Mouse (Mus musculus): ENCODE data around the gene Cops8. TPM values are rescaled to one million over a fixed set of nuclear protein-coding genes. Genes with fewer than 3 reads are reported as not detected.

The Cops8 gene
- total RNA-seq (2014; rRNA removed; ENCODE audit: low replicate concordance) (63.7 and 140 TPM in 2 replicates), polyA plus RNA-seq (2015; fragmentation: Nextera tagmentation; extraction: Ambion mirVana) (91.4 and 99.8 TPM in 2 replicates)

DNA sequence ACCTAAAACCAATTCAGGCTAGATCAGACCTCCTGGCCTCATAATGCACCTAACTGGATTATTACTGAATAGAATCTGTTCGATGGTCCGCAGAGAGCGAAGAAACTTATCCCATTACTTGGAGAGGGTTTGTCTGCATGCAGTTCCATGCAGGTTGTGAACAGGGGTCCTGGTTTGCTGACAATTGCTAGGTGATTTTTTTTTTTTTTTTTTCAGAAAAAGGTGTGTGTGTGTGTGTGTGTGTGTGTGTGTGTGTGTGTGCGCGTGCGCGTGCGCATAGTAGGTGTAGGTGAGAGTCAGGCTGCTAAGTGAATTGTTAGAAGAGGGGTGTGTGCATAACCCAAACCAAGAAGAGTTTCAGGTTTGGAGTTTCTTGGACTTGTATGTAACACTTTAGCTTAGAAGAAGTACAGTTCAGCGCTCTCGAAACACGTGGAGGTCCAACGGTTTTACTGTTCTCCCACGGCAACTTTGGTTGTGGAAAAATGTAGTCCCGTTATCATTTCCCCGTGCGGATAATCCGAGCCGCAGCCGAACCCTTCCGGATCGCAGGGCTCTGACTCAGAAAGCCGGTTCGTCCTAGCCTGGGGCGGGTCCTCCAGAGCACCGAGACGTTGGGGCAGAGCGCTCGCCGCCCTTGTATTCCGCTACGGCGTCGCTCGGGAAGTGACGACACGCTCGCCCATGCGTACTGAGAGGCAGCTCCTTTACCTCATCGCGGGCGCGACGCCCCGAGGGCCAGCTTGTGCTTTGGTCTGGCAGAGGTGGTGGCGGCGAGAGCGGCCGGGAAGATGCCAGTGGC lies at the start of gene Cops8:
Cops8 (plus strand) TSS at position 223 of the 802 bp plus-strand sequence.
- Histone ChIP-seq H3K27ac (ENCODE audit: low read depth) (peak within 1 kb of the TSS; percentile 83), H3K9me3 (replicated peaks; ENCODE audit: control insufficient read depth, low read length) (no peaks in the 10 kb centered on the region), H3K27me3 (ENCODE audit: control insufficient read depth, insufficient read depth, low read length) (no peaks in the 10 kb centered on the region), H3K4me2 (ENCODE audit: low read depth, low read length) (peak within 1 kb of the TSS; percentile 82), H3K36me3 (replicated peaks; ENCODE audit: control insufficient read depth, insufficient read depth, low read length) (peaks cover 26% of the 10 kb centered on the region), H3K4me3 (ENCODE audit: low read depth, low read length) (peak within 1 kb of the TSS; percentile 97), H3K9ac (replicated peaks; ENCODE audit: low read depth, low read length) (peak within 1 kb of the TSS; percentile 95), H3K4me1 (ENCODE audit: control insufficient read depth, insufficient read depth) (no peaks in the 10 kb centered on the region)
- peak; percentile 100 for ATAC-seq (ENCODE audit: insufficient read depth, low read depth)
- 5% methylated on average over 48 of the region's 48 CpGs for WGBS
- DNase-seq (ENCODE audit: low spot score) = peak; percentile 94
- TF ChIP-seq CTCF (IDR thresholded peaks at IDR 0.05; ENCODE audit: low read depth) (no peak), EP300 (IDR thresholded peaks at IDR 0.05; ENCODE audit: low read depth) (no peak)

DNA sequence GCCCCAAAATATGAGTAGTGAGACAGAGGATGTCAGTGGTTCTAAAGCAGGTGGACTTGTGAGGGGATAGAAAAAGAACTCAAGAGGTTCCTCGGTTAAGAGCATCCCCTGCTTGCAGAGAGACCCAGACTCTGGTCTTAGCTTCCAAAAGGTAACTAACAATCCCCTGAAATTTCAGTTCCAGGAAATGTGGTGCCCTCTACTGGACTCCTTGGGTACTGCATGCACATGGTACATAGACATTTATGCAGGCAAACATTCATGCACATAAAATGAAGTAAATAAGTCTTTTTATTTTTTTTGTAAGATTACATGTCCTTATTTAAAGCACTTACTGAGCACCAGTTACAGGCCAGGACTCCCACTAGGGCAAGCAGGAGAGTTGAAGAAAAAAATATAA lies 45.6 kb upstream of the Cops8 start:
- ATAC-seq (ENCODE audit: insufficient read depth, low read depth) (no peak), DNase-seq (ENCODE audit: low spot score) (no peak)
- H3K27ac ChIP-seq (ENCODE audit: low read depth) = no peak overlapping the region
- H3K4me1 ChIP-seq (ENCODE audit: control insufficient read depth, insufficient read depth) = no peaks in the 10 kb centered on the region
- 89% methylated on average over 1 of the region's 1 CpGs for WGBS
- H3K4me3 ChIP-seq (ENCODE audit: low read depth, low read length) = no peak overlapping the region
- peak; percentile 39 for TF ChIP-seq CTCF (IDR thresholded peaks at IDR 0.05; ENCODE audit: low read depth)
- TF ChIP-seq EP300 (IDR thresholded peaks at IDR 0.05; ENCODE audit: low read depth) = no peak
- peaks cover 4% of the 10 kb centered on the region for H3K9me3 ChIP-seq (replicated peaks; ENCODE audit: control insufficient read depth, low read length)
- H3K4me2 ChIP-seq (ENCODE audit: low read depth, low read length) = no peak overlapping the region
- H3K9ac ChIP-seq (replicated peaks; ENCODE audit: low read depth, low read length) = no peak overlapping the region
- H3K36me3 ChIP-seq (replicated peaks; ENCODE audit: control insufficient read depth, insufficient read depth, low read length) = no peaks in the 10 kb centered on the region
- no peaks in the 10 kb centered on the region for H3K27me3 ChIP-seq (ENCODE audit: control insufficient read depth, insufficient read depth, low read length)

DNA sequence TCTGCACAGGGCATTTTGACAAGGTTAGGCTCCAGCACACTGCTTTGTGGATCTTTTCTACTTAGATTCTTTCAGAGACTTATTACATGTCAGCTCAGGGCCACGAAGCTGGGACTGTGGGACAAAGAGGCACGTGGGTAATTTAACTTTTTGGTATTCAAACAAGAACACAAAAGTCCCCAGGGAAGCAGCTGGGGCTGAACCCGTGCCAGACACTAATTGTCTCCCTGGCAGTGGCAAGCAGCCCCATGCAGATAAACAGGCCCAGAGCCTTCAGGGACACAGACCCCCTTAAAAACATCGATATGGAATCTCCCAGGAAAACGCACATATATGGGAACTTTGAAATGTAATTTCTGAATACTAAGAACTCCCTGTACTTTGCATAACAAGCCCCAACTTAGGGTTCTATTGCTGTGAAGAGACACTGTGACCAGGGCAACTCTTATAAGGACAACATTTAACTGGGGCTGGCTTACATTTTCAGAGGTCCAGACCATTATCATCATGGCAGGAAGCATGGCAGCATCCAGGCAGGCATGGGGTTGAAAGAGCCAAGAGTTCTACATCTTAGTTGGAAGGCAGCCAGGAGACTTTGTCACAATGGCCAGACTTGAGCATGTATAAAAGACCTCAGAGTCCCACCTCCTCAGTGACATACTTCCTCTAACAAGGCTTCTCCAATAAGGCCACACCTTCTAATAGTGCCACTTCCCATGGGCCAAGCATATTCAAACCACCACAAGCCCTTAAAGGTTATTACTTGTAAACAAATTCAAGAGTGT lies 41.6 kb upstream of the Cops8 start:
- no peak overlapping the region for H3K9ac ChIP-seq (replicated peaks; ENCODE audit: low read depth, low read length)
- no peaks in the 10 kb centered on the region for H3K36me3 ChIP-seq (replicated peaks; ENCODE audit: control insufficient read depth, insufficient read depth, low read length)
- no peak overlapping the region for H3K4me3 ChIP-seq (ENCODE audit: low read depth, low read length)
- H3K4me2 ChIP-seq (ENCODE audit: low read depth, low read length) = no peak overlapping the region
- H3K9me3 ChIP-seq (replicated peaks; ENCODE audit: control insufficient read depth, low read length) = peaks cover 4% of the 10 kb centered on the region
- ATAC-seq (ENCODE audit: insufficient read depth, low read depth) (no peak), DNase-seq (ENCODE audit: low spot score) (no peak)
- no peaks in the 10 kb centered on the region for H3K27me3 ChIP-seq (ENCODE audit: control insufficient read depth, insufficient read depth, low read length)
- TF ChIP-seq EP300 (IDR thresholded peaks at IDR 0.05; ENCODE audit: low read depth) = no peak
- no peak for TF ChIP-seq CTCF (IDR thresholded peaks at IDR 0.05; ENCODE audit: low read depth)
- no peaks in the 10 kb centered on the region for H3K4me1 ChIP-seq (ENCODE audit: control insufficient read depth, insufficient read depth)
- WGBS = 62% methylated on average over 5 of the region's 5 CpGs
- H3K27ac ChIP-seq (ENCODE audit: low read depth) = no peak overlapping the region

DNA sequence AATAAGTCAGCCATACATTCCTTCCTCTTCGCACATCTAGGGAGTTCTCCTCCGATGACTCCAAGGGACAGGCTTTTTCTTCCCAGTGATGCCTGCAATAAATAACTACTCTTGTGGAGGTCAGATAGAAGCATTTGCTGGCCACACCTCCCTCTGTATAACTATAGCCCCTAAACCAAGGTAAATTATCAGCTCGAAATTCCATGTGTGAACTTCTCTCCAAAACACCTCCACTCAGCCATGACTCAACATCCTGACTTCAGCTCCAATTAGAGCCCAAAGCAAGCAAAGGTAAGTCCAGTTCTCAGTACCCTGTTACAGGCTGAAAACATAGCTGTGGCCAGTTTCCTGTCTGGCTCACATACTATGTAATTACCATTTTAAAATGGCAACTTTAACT lies 38.8 kb upstream of the Cops8 start:
- no peak overlapping the region for H3K4me2 ChIP-seq (ENCODE audit: low read depth, low read length)
- ATAC-seq (ENCODE audit: insufficient read depth, low read depth) (no peak), DNase-seq (ENCODE audit: low spot score) (no peak)
- H3K27me3 ChIP-seq (ENCODE audit: control insufficient read depth, insufficient read depth, low read length) = no peaks in the 10 kb centered on the region
- no peak overlapping the region for H3K27ac ChIP-seq (ENCODE audit: low read depth)
- TF ChIP-seq CTCF (IDR thresholded peaks at IDR 0.05; ENCODE audit: low read depth) (no peak), EP300 (IDR thresholded peaks at IDR 0.05; ENCODE audit: low read depth) (no peak)
- H3K36me3 ChIP-seq (replicated peaks; ENCODE audit: control insufficient read depth, insufficient read depth, low read length) = no peaks in the 10 kb centered on the region
- no peak overlapping the region for H3K9ac ChIP-seq (replicated peaks; ENCODE audit: low read depth, low read length)
- H3K9me3 ChIP-seq (replicated peaks; ENCODE audit: control insufficient read depth, low read length) = no peaks in the 10 kb centered on the region
- H3K4me3 ChIP-seq (ENCODE audit: low read depth, low read length) = no peak overlapping the region
- H3K4me1 ChIP-seq (ENCODE audit: control insufficient read depth, insufficient read depth) = no peaks in the 10 kb centered on the region
- WGBS = 70% methylated on average over 3 of the region's 3 CpGs

DNA sequence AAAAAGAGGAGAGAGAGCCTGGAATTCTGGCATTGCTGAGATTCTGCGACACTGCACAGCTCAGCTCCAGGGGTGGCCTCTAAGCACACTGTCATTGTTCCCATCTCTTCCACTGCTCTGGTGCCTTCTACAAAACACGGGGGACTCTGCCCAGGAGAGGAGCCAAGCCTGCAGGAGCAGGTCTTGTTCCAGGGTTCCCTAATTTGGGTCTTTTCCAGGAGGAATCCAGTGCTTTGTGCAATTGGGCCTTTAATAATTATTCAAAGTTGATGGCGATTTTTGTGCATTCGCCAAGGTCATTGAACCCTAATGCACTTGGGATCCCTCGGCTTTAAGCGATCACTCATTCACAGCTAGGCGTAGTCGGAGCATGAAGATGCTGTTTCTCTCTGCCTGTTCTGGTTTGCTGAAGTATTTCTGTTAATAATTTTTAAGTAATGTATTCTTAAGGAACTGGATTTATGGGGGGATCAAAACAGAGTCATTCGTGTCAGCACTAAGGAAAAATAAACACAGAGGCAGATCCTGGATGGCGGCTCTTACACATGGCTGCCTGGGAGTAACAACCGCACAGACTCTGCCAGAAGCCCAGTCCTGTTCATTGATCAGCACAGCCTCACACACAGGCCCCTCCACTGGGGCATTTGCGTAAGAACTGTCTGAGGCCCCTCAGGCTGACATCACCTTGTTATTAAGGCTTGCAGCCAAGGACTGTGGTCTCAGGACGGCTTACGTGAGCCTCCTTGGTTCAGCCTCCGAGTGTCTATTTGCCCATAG lies 35.9 kb upstream of the Cops8 start:
- no peak overlapping the region for H3K4me3 ChIP-seq (ENCODE audit: low read depth, low read length)
- no peak overlapping the region for H3K9ac ChIP-seq (replicated peaks; ENCODE audit: low read depth, low read length)
- no peak overlapping the region for H3K4me2 ChIP-seq (ENCODE audit: low read depth, low read length)
- H3K27me3 ChIP-seq (ENCODE audit: control insufficient read depth, insufficient read depth, low read length) = no peaks in the 10 kb centered on the region
- ATAC-seq (ENCODE audit: insufficient read depth, low read depth) = no peak
- no peaks in the 10 kb centered on the region for H3K36me3 ChIP-seq (replicated peaks; ENCODE audit: control insufficient read depth, insufficient read depth, low read length)
- WGBS = 75% methylated on average over 15 of the region's 15 CpGs
- no peaks in the 10 kb centered on the region for H3K4me1 ChIP-seq (ENCODE audit: control insufficient read depth, insufficient read depth)
- no peak for DNase-seq (ENCODE audit: low spot score)
- H3K9me3 ChIP-seq (replicated peaks; ENCODE audit: control insufficient read depth, low read length) = no peaks in the 10 kb centered on the region
- no peak for TF ChIP-seq CTCF (IDR thresholded peaks at IDR 0.05; ENCODE audit: low read depth)
- TF ChIP-seq EP300 (IDR thresholded peaks at IDR 0.05; ENCODE audit: low read depth) = no peak
- no peak overlapping the region for H3K27ac ChIP-seq (ENCODE audit: low read depth)
